In the genomic region with DNA sequence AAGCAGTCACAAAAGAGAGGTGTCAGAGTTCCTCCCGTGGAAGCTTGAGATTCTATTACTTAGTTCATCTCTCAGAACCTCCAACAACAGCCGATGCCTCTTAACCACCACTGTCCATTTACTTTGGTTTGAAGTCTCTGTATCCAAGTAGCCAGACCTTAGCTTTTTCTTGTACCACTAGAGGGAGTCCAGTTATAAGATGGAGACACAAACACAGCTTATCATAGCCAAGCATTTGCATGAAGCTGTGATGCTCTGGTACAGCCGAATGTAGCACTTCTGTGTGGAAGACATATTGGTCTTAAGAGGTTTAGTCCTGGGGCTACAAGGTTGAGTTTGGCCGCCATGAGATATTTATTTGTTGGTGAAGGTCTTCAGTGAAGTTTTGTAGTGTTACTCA, we compare ENCODE assay signal across 9 mouse cellular contexts. TPM values are rescaled to one million over a fixed set of nuclear protein-coding genes. Genes with fewer than 3 reads are reported as not detected.
DNase-seq lines count a peak whose midpoint lies in the region; ATAC-seq and TF ChIP-seq lines count a peak whose summit lies in the region.
"Had no signal": no experiment of that assay in that cellular context is flagged by ENCODE, and none has a peak within 500 bp of the region (broad histone marks: within the 10 kb centered on the region; RNA-seq: fewer than 3 reads in every experiment).

No protein-coding gene starts in this region.

- no peak overlapping the region for H3K9ac ChIP-seq in intestine, postnatal 0 days (ENCODE audit: low read depth, low read length)
- no peak overlapping the region for H3K9ac ChIP-seq in intestine, embryonic 15.5 days
- no peak overlapping the region for H3K9ac ChIP-seq in hindbrain, embryonic 16.5 days (ENCODE audit: low read depth, low read length)

- no peak overlapping the region for H3K4me2 ChIP-seq in intestine, postnatal 0 days (replicated peaks; ENCODE audit: low read depth)
- no peak overlapping the region for H3K4me2 ChIP-seq in intestine, embryonic 15.5 days (replicated peaks)
- no peak overlapping the region for H3K4me2 ChIP-seq in hindbrain, embryonic 16.5 days (ENCODE audit: low read length)

- H3K36me3 ChIP-seq in intestine, postnatal 0 days (ENCODE audit: control insufficient read depth, insufficient read depth): no peaks in the 10 kb centered on the region
- H3K36me3 ChIP-seq in intestine, embryonic 15.5 days: no peaks in the 10 kb centered on the region
- H3K36me3 ChIP-seq in hindbrain, embryonic 16.5 days (ENCODE audit: control insufficient read depth, insufficient read depth, low read length): no peaks in the 10 kb centered on the region

- DNase-seq in 3134 (ENCODE audit: extremely low read depth, insufficient read length, low spot score): peak; percentile 6
- peak; percentile 9 for DNase-seq in MN1 (ENCODE audit: low spot score)
- no peak for DNase-seq in thymus, adult 18-20 months
- no peak for DNase-seq in frontal cortex, postnatal 14 days (ENCODE audit: low spot score in 2 of 2)
- DNase-seq in heart, adult 9 months (ENCODE audit: low spot score in 2 of 2): no peak

- 62% methylated on average over 4 of the region's 4 CpGs for WGBS in intestine, postnatal 0 days
- WGBS in intestine, embryonic 15.5 days: 62% methylated on average over 4 of the region's 4 CpGs
- WGBS in hindbrain, embryonic 16.5 days: 68% methylated on average over 4 of the region's 4 CpGs

- no peaks in the 10 kb centered on the region for H3K27me3 ChIP-seq in intestine, postnatal 0 days (replicated peaks; ENCODE audit: control insufficient read depth, insufficient read depth, low read length)
- H3K27me3 ChIP-seq in intestine, embryonic 15.5 days (replicated peaks): no peaks in the 10 kb centered on the region
- no peaks in the 10 kb centered on the region for H3K27me3 ChIP-seq in hindbrain, embryonic 16.5 days (replicated peaks; ENCODE audit: control insufficient read depth, insufficient read depth, low read length)
- H3K27me3 ChIP-seq: megakaryocyte, embryonic 14.5 days had no signal

- H3K27ac ChIP-seq in intestine, postnatal 0 days (ENCODE audit: low read depth, low read length): no peak overlapping the region
- no peak overlapping the region for H3K27ac ChIP-seq in intestine, embryonic 15.5 days
- no peak overlapping the region for H3K27ac ChIP-seq in hindbrain, embryonic 16.5 days (ENCODE audit: low read depth, low read length)

- no peak for ATAC-seq in intestine, postnatal 0 days
- ATAC-seq in intestine, embryonic 15.5 days: no peak
- peak; percentile 71; the same call in 1 of the 2 replicates for ATAC-seq in hindbrain, embryonic 16.5 days

- no peaks in the 10 kb centered on the region for H3K4me1 ChIP-seq in intestine, postnatal 0 days (replicated peaks; ENCODE audit: control insufficient read depth, insufficient read depth, low read length)
- H3K4me1 ChIP-seq in intestine, embryonic 15.5 days (replicated peaks): no peaks in the 10 kb centered on the region
- H3K4me1 ChIP-seq in hindbrain, embryonic 16.5 days (ENCODE audit: control insufficient read depth, insufficient read depth, low read depth, low read length): no peaks in the 10 kb centered on the region
- H3K4me1 ChIP-seq: megakaryocyte, embryonic 14.5 days had no signal

- H3K4me3 ChIP-seq in intestine, postnatal 0 days (ENCODE audit: low read depth, low read length): no peak overlapping the region
- H3K4me3 ChIP-seq in intestine, embryonic 15.5 days (replicated peaks): no peak overlapping the region
- H3K4me3 ChIP-seq in hindbrain, embryonic 16.5 days (ENCODE audit: low read length): no peak overlapping the region
- H3K4me3 ChIP-seq: megakaryocyte, embryonic 14.5 days had no signal

- peak; percentile 78 for TF ChIP-seq CTCF in intestine, postnatal 0 days (IDR thresholded peaks at IDR 0.05; ENCODE audit: low read depth)

- no peaks in the 10 kb centered on the region for H3K9me3 ChIP-seq in intestine, postnatal 0 days (ENCODE audit: control insufficient read depth)
- no peaks in the 10 kb centered on the region for H3K9me3 ChIP-seq in intestine, embryonic 15.5 days
- H3K9me3 ChIP-seq in hindbrain, embryonic 16.5 days (ENCODE audit: control insufficient read depth, low read length): no peaks in the 10 kb centered on the region
- H3K9me3 ChIP-seq: megakaryocyte, embryonic 14.5 days had no signal

RNA-seq across cellular contexts. Expression of a gene that starts 48.1 kb away (rescaled TPM):
- 3.2 and 3.6 TPM in 2 replicates for polyA plus RNA-seq in intestine, postnatal 0 days (2015; fragmentation: Nextera tagmentation; extraction: Ambion mirVana)
- 10.5 and 12.0 TPM in 2 replicates for polyA plus RNA-seq in intestine, embryonic 15.5 days (2015; fragmentation: Nextera tagmentation; extraction: Ambion mirVana)
- 1.9 and 2.7 TPM in 2 replicates for polyA plus RNA-seq in hindbrain, embryonic 16.5 days (2015; fragmentation: Nextera tagmentation; extraction: Ambion mirVana)

Comparison
In these comparisons a context has a peak if more than half of its experiments do, and no peak if none do; other contexts are left out.
1. DNase-seq: peak in 3134 (single experiment) and MN1 (single experiment); none in thymus, adult 18-20 months (0 of 2), frontal cortex, postnatal 14 days (0 of 2) and heart, adult 9 months (0 of 2).